Mouse (Mus musculus): ENCODE measurements around the gene Kcnab1.
A peak's percentile ranks its signal among the peaks of the same experiment; 100 is the strongest.

Kcnab1 gene

GRCm38 (mm10) chr3:65204356-65205075 lies 95.3 kb downstream of the Kcnab1 start:
- DNase-seq, result no peak

- no peak for DNase-seq
These were observed 96.4 kb downstream of the Kcnab1 start for GRCm38 (mm10) chr3:65205539-65206020.

DNA sequence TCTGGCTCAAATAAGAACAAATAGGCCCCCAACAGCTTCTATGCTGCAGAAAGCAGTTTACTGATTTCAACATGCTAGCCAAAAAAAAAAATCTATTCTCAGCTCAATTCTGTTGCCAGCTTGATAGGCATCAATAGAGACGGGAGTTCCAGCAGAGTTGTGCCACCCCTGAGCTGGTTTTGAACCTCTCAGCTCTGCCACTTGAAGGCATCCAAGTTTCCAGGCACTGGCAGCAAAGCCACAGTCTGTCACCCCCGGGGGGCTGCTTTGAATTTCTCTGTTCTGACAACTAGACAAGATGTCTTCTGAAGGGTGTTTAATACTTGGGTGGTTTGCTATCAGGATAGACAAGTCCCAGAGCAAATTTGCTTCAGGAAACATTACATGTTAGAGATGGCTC lies 104.5 kb downstream of the Kcnab1 start:
- no peak for DNase-seq

- DNase-seq, result no peak
These were observed 105.5 kb downstream of the Kcnab1 start for GRCm38 (mm10) chr3:65214635-65215034.

DNA sequence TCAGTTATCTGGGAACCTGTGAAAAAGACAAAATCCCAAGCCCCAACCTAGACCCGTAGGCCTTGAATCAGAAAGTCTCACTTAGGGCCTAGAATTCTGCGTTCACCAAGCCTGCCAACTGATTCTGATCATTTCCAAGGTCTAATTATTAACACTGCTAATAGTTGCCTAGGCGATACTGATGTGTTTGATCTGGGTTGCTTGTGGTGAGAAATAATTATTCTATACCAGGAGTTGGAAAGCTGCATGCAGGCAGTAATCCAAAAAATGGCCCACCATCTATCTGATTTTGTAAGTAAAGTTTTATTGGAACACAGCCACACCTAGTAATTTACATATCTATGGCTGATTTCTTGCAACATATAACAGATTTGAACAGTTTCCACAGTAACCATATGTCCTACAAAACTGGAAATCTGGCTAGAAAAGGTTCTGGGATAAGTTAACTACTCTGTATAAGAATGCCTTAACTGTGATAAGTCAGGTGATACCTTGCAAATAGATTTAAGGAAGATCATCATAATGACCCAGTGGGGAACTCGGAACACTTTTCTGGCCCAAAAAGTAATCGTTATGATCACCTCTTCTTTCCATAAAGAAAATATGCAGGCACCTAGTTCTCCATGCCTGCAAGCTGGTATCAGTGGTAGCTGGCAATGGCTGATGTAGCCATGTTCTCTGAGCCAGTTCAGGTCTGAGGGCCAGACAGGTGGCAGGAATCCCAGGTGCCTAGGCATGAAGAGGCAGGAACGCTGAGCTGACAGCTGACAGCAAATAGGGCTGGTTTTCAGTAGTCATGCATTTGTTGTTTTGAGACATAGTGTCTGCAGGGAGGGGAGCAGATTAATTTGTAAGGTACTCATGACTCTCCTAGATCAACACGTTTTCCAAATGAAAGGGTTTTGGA lies 108.7 kb downstream of the Kcnab1 start:
- no peak for DNase-seq

GRCm38 (mm10) chr3:65220287-65220686 lies 111.1 kb downstream of the Kcnab1 start:
- DNase-seq, result no peak

- DNase-seq, result peak; percentile 49
These were observed 114.5 kb downstream of the Kcnab1 start for GRCm38 (mm10) chr3:65223635-65224034.

GRCm38 (mm10) chr3:65230978-65231377 lies 121.8 kb downstream of the Kcnab1 start:
- DNase-seq, result no peak

- DNase-seq, result no peak
These were observed 122.4 kb downstream of the Kcnab1 start for GRCm38 (mm10) chr3:65231419-65232090.

GRCm38 (mm10) chr3:65249023-65249422 lies 139.8 kb downstream of the Kcnab1 start:
- no peak for DNase-seq

DNA sequence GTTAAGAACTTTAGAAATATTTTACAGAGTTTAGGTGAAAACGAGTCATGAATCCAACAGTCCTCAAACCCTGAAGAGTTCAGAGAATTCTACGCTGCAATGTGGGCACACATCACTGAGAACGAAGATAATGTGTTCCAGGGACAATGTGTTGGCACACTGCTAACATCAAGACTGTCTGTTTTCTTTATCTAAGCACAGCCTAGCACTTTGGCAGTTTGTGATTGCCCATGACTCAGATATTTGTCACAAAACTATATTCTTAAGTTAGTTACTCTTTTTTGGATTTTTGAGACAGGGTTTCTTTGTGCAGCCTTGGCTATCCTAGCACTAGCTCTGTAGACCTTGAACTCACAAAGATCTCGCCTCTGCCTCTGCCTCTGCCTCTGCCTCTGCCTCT lies 151.3 kb downstream of the Kcnab1 start:
- no peak for DNase-seq

- DNase-seq, result no peak
These were observed 153.6 kb downstream of the Kcnab1 start for GRCm38 (mm10) chr3:65262506-65263422.

DNA sequence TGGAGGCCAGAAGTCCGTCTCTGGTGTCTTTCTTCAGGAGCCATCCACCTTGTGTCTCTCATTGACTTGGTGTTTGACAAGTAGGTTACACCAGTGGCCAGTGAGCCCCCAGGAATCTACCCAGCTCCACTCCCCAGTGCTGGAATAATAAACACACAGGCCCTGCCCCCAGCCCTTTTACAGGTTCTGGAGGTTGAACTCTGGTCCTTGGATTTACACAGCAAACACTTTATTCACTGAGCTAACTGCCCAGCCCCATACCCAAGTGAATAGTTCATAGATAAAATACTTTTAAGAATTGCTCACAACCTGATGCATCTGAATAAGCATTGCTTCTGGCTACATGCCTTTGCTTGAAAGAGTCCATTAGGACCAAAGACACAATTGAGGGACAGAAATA lies 164.1 kb downstream of the Kcnab1 start:
- DNase-seq, result no peak

DNA sequence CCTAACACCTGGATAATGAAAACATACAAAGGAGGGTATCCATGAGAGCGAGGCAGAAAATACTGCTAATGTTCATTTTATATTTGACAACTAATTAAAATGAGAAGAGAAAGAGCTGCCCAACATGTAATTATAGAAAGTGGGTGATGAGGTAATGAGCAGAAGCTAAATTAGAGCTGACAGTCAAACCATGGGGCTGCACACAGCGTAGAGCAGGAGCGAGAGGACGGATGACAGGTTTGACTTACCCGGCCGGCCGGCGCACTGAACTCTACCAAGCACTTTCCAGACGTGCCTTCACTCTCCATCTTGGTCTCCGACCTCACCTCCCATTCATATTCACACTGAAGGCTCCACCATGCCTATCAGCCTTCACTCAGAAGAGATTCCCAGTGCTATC lies 168.6 kb downstream of the Kcnab1 start:
- DNase-seq, result no peak

- no peak for DNase-seq
These were observed 174.2 kb downstream of the Kcnab1 start for GRCm38 (mm10) chr3:65283366-65283765.

GRCm38 (mm10) chr3:65288994-65289393 lies 179.8 kb downstream of the Kcnab1 start:
- DNase-seq, result peak; percentile 59

GRCm38 (mm10) chr3:65296996-65297395 lies 187.8 kb downstream of the Kcnab1 start:
- peak; percentile 80 for DNase-seq

GRCm38 (mm10) chr3:65299205-65299604 lies 190.0 kb downstream of the Kcnab1 start:
- DNase-seq, result peak; percentile 59

DNA sequence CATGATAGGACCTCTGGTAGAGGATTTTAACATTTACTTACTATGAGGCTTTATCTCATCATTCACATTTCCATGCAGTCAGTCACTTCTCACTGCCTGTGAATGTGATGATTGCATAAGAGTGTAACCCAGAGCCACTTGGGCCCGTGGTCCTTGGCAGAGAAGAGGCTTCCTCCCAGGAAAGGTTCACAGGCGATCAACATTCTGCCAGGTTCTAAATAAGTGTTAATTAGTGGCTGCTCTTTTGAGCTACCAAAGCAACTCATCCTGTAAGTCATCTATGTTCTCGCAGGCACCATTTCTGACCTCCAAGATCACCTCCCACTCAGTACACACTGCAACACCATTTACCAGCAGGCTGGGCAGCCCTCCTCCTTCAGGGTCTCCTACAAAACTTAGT lies 192.3 kb downstream of the Kcnab1 start:
- no peak for DNase-seq

DNA sequence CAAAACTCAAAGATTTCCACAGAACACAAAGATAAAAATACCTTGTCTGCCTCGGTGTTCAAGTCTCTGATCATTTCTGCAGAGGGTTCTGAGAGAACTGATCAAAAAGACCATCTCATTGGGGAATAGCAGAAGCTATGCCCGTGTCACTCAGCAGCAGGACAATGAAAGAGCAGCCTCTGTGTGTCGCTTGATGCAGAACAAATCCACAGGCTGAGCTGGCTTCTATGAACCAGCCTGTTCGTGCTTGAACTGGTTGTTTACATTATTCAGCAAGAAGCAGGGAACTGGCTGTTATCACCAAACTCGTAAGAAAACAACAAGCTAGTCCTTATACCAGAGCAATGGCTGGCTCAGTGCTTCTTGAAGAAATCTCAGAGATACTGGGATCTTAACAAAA lies 193.4 kb downstream of the Kcnab1 start:
- DNase-seq, result peak; percentile 60

DNA sequence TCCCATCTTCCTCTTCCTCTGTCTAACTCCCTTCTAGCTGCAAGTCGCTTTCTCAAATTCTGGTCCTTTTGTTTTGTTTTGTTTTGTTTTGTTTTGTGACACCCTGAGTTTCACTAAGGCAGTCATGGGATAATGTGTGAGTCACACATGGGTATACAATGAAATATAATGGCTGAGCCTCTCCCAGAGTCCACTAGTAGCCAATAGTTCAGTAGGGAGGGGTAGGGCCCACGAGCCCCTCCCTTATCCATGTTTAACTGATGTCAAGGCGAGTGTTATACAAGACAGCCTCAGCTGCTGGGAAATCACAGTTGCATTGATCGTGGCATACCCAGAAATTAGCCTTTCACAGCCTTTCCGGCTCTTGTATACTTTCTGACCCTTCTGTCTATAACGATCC lies 206.7 kb downstream of the Kcnab1 start:
- DNase-seq, result no peak

GRCm38 (mm10) chr3:65316738-65317137 lies 207.6 kb downstream of the Kcnab1 start:
- no peak for DNase-seq
